Mouse (Mus musculus) kidney, embryonic 14.5 days (tissue): Measurements from ENCODE around the gene Syt13. TPM values are rescaled to one million over a fixed set of nuclear protein-coding genes. Genes with fewer than 3 reads are reported as not detected.

Experiments
- ATAC-seq: fragments of 200-750 bp; cut with Nextera tagmentation; 2 replicates; pipeline ENCODE4 v1.8.0; 2017; ENCODE audit warnings: moderate number of reproducible peaks, mild to moderate bottlenecking, moderate TSS enrichment, moderate library complexity; ENCODE audit not compliant: low FRiP score, low TSS enrichment
- H3K27ac ChIP-seq: fragments of 300-500 bp; sonication (generic); 2 replicates; pipeline ENCODE4 v1.5.1; 2014; ENCODE audit warnings: low read depth, mild to moderate bottlenecking, low read length, moderate library complexity, mixed read lengths
- H3K27me3 ChIP-seq: fragments of 300-500 bp; sonication (generic); 2 replicates; pipeline ENCODE4 v1.6.1; 2014; ENCODE audit warnings: mild to moderate bottlenecking, low read length; ENCODE audit not compliant: control insufficient read depth, insufficient read depth
- H3K36me3 ChIP-seq: fragments of 300-500 bp; sonication (generic); 2 replicates; pipeline ENCODE4 v1.6.1; 2014; ENCODE audit warnings: low read length, mixed read lengths; ENCODE audit not compliant: control insufficient read depth, insufficient read depth
- H3K4me1 ChIP-seq: fragments of 300-500 bp; sonication (generic); 2 replicates; pipeline ENCODE4 v1.6.1; 2014; ENCODE audit warnings: low read length, mixed read lengths; ENCODE audit not compliant: control insufficient read depth, insufficient read depth
- H3K4me2 ChIP-seq: fragments of 300-500 bp; sonication (generic); replicated peaks from 2 replicates; pipeline ENCODE4 v1.6.1; 2014; ENCODE audit warnings: low read depth, mild to moderate bottlenecking, low read length
- H3K4me3 ChIP-seq: fragments of 300-500 bp; sonication (generic); 2 replicates; pipeline ENCODE4 v1.5.1; 2014; ENCODE audit warnings: mild to moderate bottlenecking, low read length
- H3K9ac ChIP-seq: fragments of 300-500 bp; sonication (generic); 2 replicates; pipeline ENCODE4 v1.6.1; 2014; ENCODE audit warnings: low read depth, mild to moderate bottlenecking, low read length, moderate library complexity
- H3K9me3 ChIP-seq: fragments of 300-500 bp; sonication (generic); 2 replicates; pipeline ENCODE4 v1.6.1; 2016; ENCODE audit warnings: low read length; ENCODE audit not compliant: control insufficient read depth
- WGBS: fragments of 180-500 bp; shearing (Covaris S2); extraction: QIAGEN DNeasy Blood & Tissue Kit; methylation state at CpG from one replicate; pipeline ENCODE4 v1.1.7; 2014; 5-methylcytosine and 5-hydroxymethylcytosine counted together
- polyA plus RNA-seq: library from polyadenylated mRNA; unstranded; fragments of >200 nt; fragmentation: Nextera tagmentation; extraction: Ambion mirVana; gene quantifications from 2 replicates; pipeline ENCODE4 v1.2.1, GENCODE M21; 2014

Gene Syt13
- polyA plus RNA-seq, 1 experiment from 2014 or later: 4.6 TPM

DNA sequence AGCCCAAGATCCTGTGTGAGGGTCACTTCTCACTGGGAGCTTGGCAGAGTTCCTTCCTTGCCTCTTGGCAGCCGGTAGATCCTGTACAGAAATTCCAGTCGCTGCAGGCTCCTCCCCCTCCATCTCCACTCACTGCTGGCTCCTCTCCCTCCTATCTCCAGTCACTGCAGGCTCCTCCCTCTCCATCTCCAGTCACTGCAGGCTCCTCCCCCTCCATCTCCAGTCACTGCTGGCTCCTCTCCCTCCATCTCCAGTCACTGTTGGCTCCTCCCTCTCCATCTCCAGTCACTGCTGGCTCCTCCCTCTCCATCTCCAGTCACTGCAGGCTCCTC, 31.0 kb upstream of the Syt13 start:
- H3K9ac ChIP-seq: no peak overlapping the region
- no peaks in the 10 kb centered on the region for H3K9me3 ChIP-seq
- 0% methylated on average over 2 of the region's 2 CpGs for WGBS
- no peak overlapping the region for H3K4me2 ChIP-seq
- no peak overlapping the region for H3K4me3 ChIP-seq
- H3K36me3 ChIP-seq: no peaks in the 10 kb centered on the region
- peaks cover 3% of the 10 kb centered on the region; the same call in 1 of the 2 replicates for H3K4me1 ChIP-seq
- no peaks in the 10 kb centered on the region for H3K27me3 ChIP-seq
- no peak overlapping the region for H3K27ac ChIP-seq
- 0 out of 2 replicates have a peak, but pooled peaks have one; percentile 38 for ATAC-seq

DNA sequence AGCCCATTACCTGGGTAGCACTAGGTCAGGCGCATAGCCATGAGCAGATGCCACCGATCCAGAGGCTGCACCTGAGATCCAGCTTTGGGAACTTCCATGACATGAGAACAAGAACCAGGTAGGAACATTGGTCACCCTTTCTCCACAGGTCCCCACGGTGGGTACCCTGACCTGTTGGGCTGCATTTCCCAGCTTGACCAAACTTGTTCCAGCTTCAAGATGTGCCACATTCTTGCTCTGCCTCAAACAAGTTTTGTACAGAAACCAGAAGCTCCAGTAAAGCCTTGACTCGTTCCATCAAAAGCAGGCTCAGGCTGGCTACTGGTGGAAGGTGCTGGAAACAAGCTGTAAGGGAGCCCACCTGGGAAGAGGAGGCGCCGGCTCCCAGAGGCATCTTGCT, 29.9 kb upstream of the Syt13 start:
- Histone ChIP-seq H3K36me3 (no peaks in the 10 kb centered on the region), H3K27ac (no peak overlapping the region), H3K4me1 (peaks cover 3% of the 10 kb centered on the region; the same call in 1 of the 2 replicates), H3K4me3 (no peak overlapping the region), H3K9me3 (no peaks in the 10 kb centered on the region), H3K9ac (no peak overlapping the region), H3K4me2 (no peak overlapping the region), H3K27me3 (no peaks in the 10 kb centered on the region)
- 86% methylated on average over 6 of the region's 6 CpGs for WGBS
- no peak for ATAC-seq

DNA sequence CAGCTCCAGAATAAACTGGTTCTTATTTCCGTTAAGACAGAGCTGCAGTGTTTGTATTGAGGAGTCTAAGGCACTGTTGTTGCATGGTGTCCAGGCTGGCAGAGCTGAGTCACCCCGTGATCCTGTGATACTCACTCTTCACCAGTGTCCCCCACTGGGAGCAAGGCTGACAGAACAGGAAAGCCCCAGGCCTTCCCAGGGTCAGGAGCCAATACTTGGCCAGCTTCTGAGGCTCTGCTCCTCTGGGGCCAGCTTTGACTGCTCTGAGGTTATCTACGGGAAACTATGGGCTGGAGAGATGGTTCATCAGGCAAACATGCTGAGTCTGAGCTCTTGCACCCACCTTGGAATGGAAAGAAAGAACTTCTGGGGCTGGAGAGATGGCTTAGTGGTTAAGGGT, 28.0 kb upstream of the Syt13 start:
- H3K27me3 ChIP-seq: no peaks in the 10 kb centered on the region
- H3K4me2 ChIP-seq: no peak overlapping the region
- H3K9me3 ChIP-seq: no peaks in the 10 kb centered on the region
- no peaks in the 10 kb centered on the region for H3K36me3 ChIP-seq
- H3K9ac ChIP-seq: no peak overlapping the region
- H3K27ac ChIP-seq: no peak overlapping the region
- no peak overlapping the region for H3K4me3 ChIP-seq
- H3K4me1 ChIP-seq: peaks cover 3% of the 10 kb centered on the region; the same call in 1 of the 2 replicates
- 79% methylated on average over 3 of the region's 3 CpGs for WGBS
- ATAC-seq: no peak

DNA sequence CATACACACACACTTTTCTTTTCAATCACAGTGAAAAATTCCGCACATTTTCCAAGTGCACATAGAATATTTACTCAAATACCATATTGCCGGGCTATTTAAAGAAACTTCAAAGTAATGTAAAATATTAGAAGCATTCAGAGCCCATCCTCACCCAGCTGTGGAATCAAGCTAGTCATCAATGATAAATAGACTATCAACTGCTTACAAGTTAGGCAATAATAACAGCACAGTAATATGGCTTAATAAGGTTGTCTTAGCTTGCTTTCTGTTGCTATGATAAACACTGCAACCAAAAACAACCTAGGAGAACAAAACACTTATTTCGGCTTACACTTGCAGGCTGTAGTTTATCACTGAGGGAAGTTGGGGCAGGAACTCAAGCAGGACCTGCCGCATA, 22.4 kb upstream of the Syt13 start:
- H3K9ac ChIP-seq: no peak overlapping the region
- no peak overlapping the region for H3K27ac ChIP-seq
- ATAC-seq: no peak
- H3K27me3 ChIP-seq: no peaks in the 10 kb centered on the region
- 89% methylated on average over 4 of the region's 4 CpGs for WGBS
- no peak overlapping the region for H3K4me3 ChIP-seq
- no peaks in the 10 kb centered on the region for H3K9me3 ChIP-seq
- no peaks in the 10 kb centered on the region for H3K36me3 ChIP-seq
- H3K4me1 ChIP-seq: no peaks in the 10 kb centered on the region
- H3K4me2 ChIP-seq: no peak overlapping the region

DNA sequence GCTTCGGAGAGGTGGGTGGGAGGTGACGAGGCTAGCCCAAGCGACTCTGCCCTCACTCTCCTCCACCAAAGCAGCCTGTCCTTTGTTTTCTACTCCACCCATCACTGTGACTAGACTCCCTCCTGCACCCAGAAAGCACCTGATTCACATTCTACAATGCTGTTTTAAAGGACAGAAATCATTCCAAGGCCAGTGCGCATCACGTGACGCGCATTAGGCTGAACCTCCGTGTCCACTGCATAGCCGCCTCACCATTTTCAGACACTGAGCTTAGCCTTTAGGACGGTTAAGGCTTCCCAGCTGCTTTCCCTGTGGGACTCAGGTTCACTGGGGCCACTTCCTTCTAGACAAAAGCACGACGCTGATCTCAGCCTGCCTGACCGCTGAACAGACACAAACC, 11.2 kb upstream of the Syt13 start:
- WGBS: 75% methylated on average over 13 of the region's 13 CpGs
- H3K9me3 ChIP-seq: no peaks in the 10 kb centered on the region
- H3K36me3 ChIP-seq: no peaks in the 10 kb centered on the region
- no peak overlapping the region for H3K9ac ChIP-seq
- H3K27me3 ChIP-seq: no peaks in the 10 kb centered on the region
- no peak for ATAC-seq
- no peak overlapping the region for H3K27ac ChIP-seq
- no peak overlapping the region for H3K4me3 ChIP-seq
- H3K4me1 ChIP-seq: no peaks in the 10 kb centered on the region
- H3K4me2 ChIP-seq: no peak overlapping the region

DNA sequence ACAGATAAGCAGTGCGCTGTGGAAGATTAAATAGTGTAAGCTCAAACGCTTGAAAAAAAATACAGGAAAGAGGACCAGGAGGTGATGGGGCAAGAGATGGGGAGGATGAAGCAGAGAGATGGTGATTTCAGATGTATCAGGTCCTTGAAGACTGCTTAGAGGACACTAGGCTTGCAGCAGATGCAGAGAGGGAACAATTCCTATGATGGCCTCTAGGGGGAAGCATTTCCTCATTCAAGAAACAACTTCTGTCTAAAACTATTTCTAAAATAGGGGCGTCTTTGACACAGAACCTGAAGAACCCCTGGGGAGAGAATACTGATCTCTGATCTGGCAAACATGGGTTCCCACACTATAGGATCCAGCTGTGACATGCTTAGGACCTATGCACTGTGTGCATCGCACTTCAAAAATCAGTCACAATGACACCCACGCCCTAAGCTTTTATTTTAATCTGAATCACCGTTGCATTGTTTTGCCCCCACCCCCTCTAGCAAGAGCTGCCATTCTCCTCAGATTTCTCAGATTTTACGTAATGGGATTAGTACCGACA, 10.5 kb upstream of the Syt13 start:
- Histone ChIP-seq H3K4me2 (no peak overlapping the region), H3K36me3 (no peaks in the 10 kb centered on the region), H3K27ac (no peak overlapping the region), H3K9me3 (no peaks in the 10 kb centered on the region), H3K9ac (no peak overlapping the region), H3K4me1 (no peaks in the 10 kb centered on the region), H3K27me3 (no peaks in the 10 kb centered on the region), H3K4me3 (no peak overlapping the region)
- peak; percentile 43; the same call in 1 of the 2 replicates for ATAC-seq
- WGBS: 32% methylated on average over 8 of the region's 8 CpGs

DNA sequence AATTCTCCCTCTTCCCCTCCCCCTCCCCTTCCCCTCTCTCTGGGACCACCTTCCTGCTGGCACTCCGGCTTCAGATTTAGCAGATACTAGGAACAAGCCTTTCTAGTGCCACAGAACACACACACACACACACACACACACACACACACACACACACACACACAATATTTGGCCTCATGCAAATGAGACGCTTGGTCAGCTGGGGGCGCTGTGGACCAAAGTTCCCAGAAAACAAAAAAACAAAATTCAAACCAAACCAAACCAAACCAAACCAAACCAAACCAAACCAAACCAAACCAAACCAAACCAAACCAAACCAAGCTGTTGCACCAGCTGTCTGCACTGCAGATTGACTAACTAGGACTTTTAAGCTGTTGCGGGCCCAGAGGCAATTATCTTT, 4.5 kb upstream of the Syt13 start:
- no peak overlapping the region for H3K4me2 ChIP-seq
- no peak overlapping the region for H3K27ac ChIP-seq
- H3K27me3 ChIP-seq: peaks cover 15% of the 10 kb centered on the region
- no peak overlapping the region for H3K9ac ChIP-seq
- 0 out of 2 replicates have a peak, but pooled peaks cover 5% of the 10 kb centered on the region for H3K4me1 ChIP-seq
- no peak overlapping the region for H3K4me3 ChIP-seq
- H3K36me3 ChIP-seq: no peaks in the 10 kb centered on the region
- WGBS: 86% methylated on average over 4 of the region's 4 CpGs
- ATAC-seq: no peak
- H3K9me3 ChIP-seq: no peaks in the 10 kb centered on the region

DNA sequence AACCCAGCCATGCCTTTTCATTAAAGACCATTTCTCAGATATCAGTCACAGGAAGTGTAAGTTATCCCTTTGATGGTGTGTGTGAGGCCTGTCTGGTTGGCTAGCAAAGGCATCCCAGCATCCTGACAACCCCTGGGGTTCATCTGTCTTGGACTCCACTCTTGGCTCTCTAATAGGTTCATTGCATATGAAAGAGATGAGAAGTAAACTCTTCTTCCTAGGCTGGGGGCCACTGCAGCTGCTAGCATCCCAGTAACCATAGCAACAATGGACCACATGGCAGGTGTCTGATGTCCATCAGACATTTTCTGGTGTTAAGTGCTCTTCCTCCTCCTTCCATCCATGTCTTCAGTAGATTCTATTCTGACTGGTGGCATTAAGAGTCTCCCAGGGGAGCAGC, 2.6 kb upstream of the Syt13 start:
- Histone ChIP-seq H3K4me1 (peaks cover 20% of the 10 kb centered on the region), H3K4me2 (no peak overlapping the region), H3K9me3 (no peaks in the 10 kb centered on the region), H3K4me3 (no peak overlapping the region), H3K36me3 (no peaks in the 10 kb centered on the region), H3K9ac (no peak overlapping the region), H3K27ac (no peak overlapping the region), H3K27me3 (peaks cover 15% of the 10 kb centered on the region)
- ATAC-seq: no peak

DNA sequence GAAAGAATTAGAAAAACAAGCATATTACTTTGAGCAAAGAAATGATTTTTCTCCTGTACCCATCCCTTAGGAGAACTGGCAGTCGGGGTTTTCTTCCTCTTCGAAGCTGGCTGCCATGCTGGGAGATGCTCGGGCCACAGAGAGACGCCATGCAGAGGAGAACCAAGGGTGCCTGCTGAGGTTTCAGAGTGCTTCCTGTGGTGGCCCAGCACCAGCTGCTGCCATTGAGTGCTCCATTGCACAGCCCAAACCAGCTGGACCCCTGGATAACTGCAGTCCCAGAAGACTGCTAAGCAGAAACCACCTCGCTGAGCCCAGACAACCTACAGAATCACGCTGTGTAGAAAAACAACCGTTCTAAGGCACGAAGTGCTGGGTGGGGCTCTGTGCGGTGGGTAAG, 1.6 kb upstream of the Syt13 start:
- Histone ChIP-seq H3K9me3 (no peaks in the 10 kb centered on the region), H3K9ac (no peak overlapping the region), H3K4me3 (no peak overlapping the region), H3K27me3 (peaks cover 15% of the 10 kb centered on the region), H3K27ac (no peak overlapping the region), H3K4me1 (peaks cover 27% of the 10 kb centered on the region), H3K4me2 (no peak overlapping the region), H3K36me3 (no peaks in the 10 kb centered on the region)
- ATAC-seq: no peak
- WGBS: 18% methylated on average over 9 of the region's 9 CpGs
